Mouse (Mus musculus) spleen, postnatal 4 days (tissue): ENCODE measurements at regions not wholly inside any gene's neighbourhood (a gene's known extent, or its start where the extent isn't known, plus 50 kb on each side); places are given as distances from the start of the nearest gene placed in this dataset.

Experiments
- DNase-seq, 2 experiments: peaks; one replicate each; pipeline ENCODE4 v3.0.0; 2022; ENCODE audit warnings: low spot score in 2 of 2

- no peak for DNase-seq
Observed at GRCm38 (mm10) chr11:24226755-24227154, 148.9 kb downstream of the Bcl11a start.

- DNase-seq: no peak
Observed at GRCm38 (mm10) chr11:24233376-24233775, 155.5 kb downstream of the Bcl11a start.

GRCm38 (mm10) chr11:24233821-24234220 lies 156.0 kb downstream of the Bcl11a start:
- no peak for DNase-seq

GRCm38 (mm10) chr11:24234422-24234821 lies 156.6 kb downstream of the Bcl11a start:
- no peak for DNase-seq

GRCm38 (mm10) chr11:24235326-24235725 lies 157.5 kb downstream of the Bcl11a start:
- no peak for DNase-seq

- no peak for DNase-seq
Observed at GRCm38 (mm10) chr11:24239631-24240030, 161.8 kb downstream of the Bcl11a start.

- DNase-seq: no peak
Observed at GRCm38 (mm10) chr11:24242096-24242495, 164.2 kb downstream of the Bcl11a start.

- DNase-seq: peak; percentile 48 to 71
Observed at GRCm38 (mm10) chr11:24242888-24243287, 165.0 kb downstream of the Bcl11a start.

- DNase-seq: no peak
Observed at GRCm38 (mm10) chr11:24245390-24245789, 167.5 kb downstream of the Bcl11a start.

GRCm38 (mm10) chr11:24246314-24246713 lies 168.5 kb downstream of the Bcl11a start:
- no peak for DNase-seq

GRCm38 (mm10) chr11:24247285-24247684 lies 169.4 kb downstream of the Bcl11a start:
- DNase-seq: no peak

GRCm38 (mm10) chr11:24251516-24251915 lies 173.7 kb downstream of the Bcl11a start:
- peak in 1 of 2 experiments; percentile 50 for DNase-seq

- peak in 1 of 2 experiments; percentile 66 for DNase-seq
Observed at GRCm38 (mm10) chr11:24255201-24256060, 177.6 kb downstream of the Bcl11a start.

GRCm38 (mm10) chr11:24257741-24258140 lies 179.9 kb downstream of the Bcl11a start:
- peak; percentile 22 to 63 for DNase-seq

GRCm38 (mm10) chr11:24258340-24258739 lies 180.5 kb downstream of the Bcl11a start:
- peak in 1 of 2 experiments; percentile 58 for DNase-seq

GRCm38 (mm10) chr11:24259668-24260067 lies 181.8 kb downstream of the Bcl11a start:
- DNase-seq: peak in 1 of 2 experiments; percentile 52

GRCm38 (mm10) chr11:24269046-24269445 lies 191.2 kb downstream of the Bcl11a start:
- DNase-seq: no peak

- DNase-seq: no peak
Observed at GRCm38 (mm10) chr11:24281628-24282027, 203.8 kb downstream of the Bcl11a start.

GRCm38 (mm10) chr11:24282556-24282955 lies 204.7 kb downstream of the Bcl11a start:
- no peak for DNase-seq

GRCm38 (mm10) chr11:24286129-24287108 lies 208.6 kb downstream of the Bcl11a start:
- no peak for DNase-seq

- DNase-seq: no peak
Observed at GRCm38 (mm10) chr11:24293209-24293608, 215.4 kb downstream of the Bcl11a start.

GRCm38 (mm10) chr11:24293860-24294531 lies 216.1 kb downstream of the Bcl11a start:
- DNase-seq: no peak
